Mouse (Mus musculus): ENCODE results near the gene Spdya. TPM values are rescaled to one million over a fixed set of nuclear protein-coding genes. Genes with fewer than 3 reads are reported as not detected.

Gene Spdya
- polyA plus RNA-seq, 1 experiment from 2014 or later, result 0.97 TPM

DNA sequence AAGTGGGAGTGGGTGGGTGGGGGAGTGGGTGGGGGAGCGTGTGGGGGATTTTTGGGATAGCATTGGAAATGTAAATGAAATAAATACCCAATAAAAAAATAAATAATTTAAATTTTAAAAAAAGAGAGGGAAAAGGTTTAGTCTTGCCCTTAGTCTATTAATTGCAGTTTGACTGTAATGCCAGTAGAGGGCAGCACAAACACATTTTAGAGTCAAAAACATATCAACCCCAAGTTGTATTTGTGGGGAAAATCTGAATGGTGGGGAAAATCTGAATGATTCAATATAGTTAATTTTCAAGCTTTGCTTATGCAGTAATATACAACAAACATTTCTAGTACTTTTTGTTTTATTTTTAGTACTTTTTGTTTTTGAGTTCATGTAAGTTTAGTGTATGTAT is 3.3 kb upstream of the Spdya start:
- WGBS, result 11% methylated on average over 1 of the region's 1 CpGs
- H3K27ac ChIP-seq (replicated peaks; ENCODE audit: low read depth, low read length), result no peak overlapping the region
- H3K9ac ChIP-seq (ENCODE audit: low read length), result no peak overlapping the region

DNA sequence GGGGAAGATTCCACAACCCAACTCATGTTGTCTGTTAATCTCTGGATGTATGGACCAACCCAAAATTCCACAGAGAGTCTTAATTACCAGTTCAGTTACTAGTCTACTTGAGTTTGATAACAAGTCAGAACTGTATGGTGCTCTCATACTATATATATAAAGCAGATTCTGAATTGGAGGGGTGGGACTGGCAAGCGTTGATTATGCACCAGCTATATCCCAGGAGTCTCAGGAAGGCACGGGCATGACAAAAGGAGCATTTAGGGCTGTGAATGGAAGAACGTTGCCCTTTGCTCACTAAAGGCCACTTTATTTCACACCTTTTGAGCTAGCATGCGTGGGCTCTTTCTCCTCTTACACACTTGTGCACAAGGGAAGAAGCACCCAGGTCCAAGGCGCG is 511 bp upstream of the Spdya start:
- peak overlapping the region; percentile 94 for H3K4me2 ChIP-seq (ENCODE audit: low read depth, severe bottlenecking)
- peak overlapping the region; percentile 65 for H3K4me3 ChIP-seq (ENCODE audit: low read depth, low read length)
- no peaks in the 10 kb centered on the region for H3K36me3 ChIP-seq (ENCODE audit: control insufficient read depth, insufficient read depth, low read length)
- H3K4me1 ChIP-seq (ENCODE audit: control insufficient read depth, insufficient read depth, low read length), result no peaks in the 10 kb centered on the region
- no peak overlapping the region for H3K27ac ChIP-seq (replicated peaks; ENCODE audit: low read depth, low read length)
- H3K9me3 ChIP-seq (ENCODE audit: control insufficient read depth, low read length), result no peaks in the 10 kb centered on the region
- DNase-seq (ENCODE audit: low spot score) (no peak), ATAC-seq (ENCODE audit: insufficient number of reproducible peaks, low FRiP score, low TSS enrichment, low read depth) (no peak)
- H3K27me3 ChIP-seq (ENCODE audit: control insufficient read depth, insufficient read depth, low read length), result peaks cover 7% of the 10 kb centered on the region; the same call in 1 of the 2 replicates
- WGBS, result 9% methylated on average over 6 of the region's 6 CpGs
- H3K9ac ChIP-seq (ENCODE audit: low read length), result peak overlapping the region; percentile 70; the same call in 1 of the 2 replicates

More for the DNA sequence above, 3.3 kb upstream of the Spdya start:
- Histone ChIP-seq H3K9me3 (ENCODE audit: control insufficient read depth, low read length) (no peaks in the 10 kb centered on the region), H3K27me3 (ENCODE audit: control insufficient read depth, insufficient read depth, low read length) (peaks cover 7% of the 10 kb centered on the region; the same call in 1 of the 2 replicates), H3K4me1 (ENCODE audit: control insufficient read depth, insufficient read depth, low read length) (no peaks in the 10 kb centered on the region), H3K36me3 (ENCODE audit: control insufficient read depth, insufficient read depth, low read length) (no peaks in the 10 kb centered on the region), H3K4me2 (ENCODE audit: low read depth, severe bottlenecking) (no peak overlapping the region), H3K4me3 (ENCODE audit: low read depth, low read length) (no peak overlapping the region)
- ATAC-seq (ENCODE audit: insufficient number of reproducible peaks, low FRiP score, low TSS enrichment, low read depth) (no peak), DNase-seq (ENCODE audit: low spot score) (no peak)

DNA sequence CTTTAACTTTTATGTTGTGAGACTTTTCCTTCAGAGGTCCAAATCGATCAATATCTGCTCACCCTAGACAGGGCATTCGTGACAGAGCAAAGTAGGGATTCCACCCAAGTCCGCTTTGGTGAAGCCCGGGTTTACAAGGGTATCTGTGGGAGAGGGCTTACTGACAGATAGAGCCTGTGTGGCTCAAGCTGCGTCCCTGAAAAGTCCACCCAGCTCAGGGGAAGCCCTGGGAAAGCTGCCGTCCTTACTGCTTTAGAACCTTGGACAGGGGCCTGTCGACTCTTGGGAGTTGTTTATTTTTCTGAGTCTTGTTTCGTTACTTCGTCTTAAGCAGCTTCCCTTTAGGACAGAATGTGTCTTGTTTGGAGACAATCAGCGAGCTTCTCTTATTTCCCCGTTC is 1.0 kb downstream of the Spdya start:
- H3K27ac ChIP-seq (replicated peaks; ENCODE audit: low read depth, low read length), result no peak overlapping the region
- peaks cover 7% of the 10 kb centered on the region; the same call in 1 of the 2 replicates for H3K27me3 ChIP-seq (ENCODE audit: control insufficient read depth, insufficient read depth, low read length)
- no peaks in the 10 kb centered on the region for H3K4me1 ChIP-seq (ENCODE audit: control insufficient read depth, insufficient read depth, low read length)
- DNase-seq (ENCODE audit: low spot score) (peak; percentile 35), ATAC-seq (ENCODE audit: insufficient number of reproducible peaks, low FRiP score, low TSS enrichment, low read depth) (no peak)
- no peak overlapping the region for H3K4me3 ChIP-seq (ENCODE audit: low read depth, low read length)
- H3K4me2 ChIP-seq (ENCODE audit: low read depth, severe bottlenecking), result peak overlapping the region; percentile 94; the same call in 1 of the 2 replicates
- no peaks in the 10 kb centered on the region for H3K9me3 ChIP-seq (ENCODE audit: control insufficient read depth, low read length)
- no peaks in the 10 kb centered on the region for H3K36me3 ChIP-seq (ENCODE audit: control insufficient read depth, insufficient read depth, low read length)
- no peak overlapping the region for H3K9ac ChIP-seq (ENCODE audit: low read length)
- 13% methylated on average over 11 of the region's 11 CpGs for WGBS

GRCm38 (mm10) chr17:71561631-71562030 is 9.8 kb downstream of the Spdya start:
- peak; percentile 39 for DNase-seq (ENCODE audit: low spot score)
- H3K27me3 ChIP-seq (ENCODE audit: control insufficient read depth, insufficient read depth, low read length), result no peaks in the 10 kb centered on the region
- H3K9me3 ChIP-seq (ENCODE audit: control insufficient read depth, low read length), result no peaks in the 10 kb centered on the region
- H3K4me1 ChIP-seq (ENCODE audit: control insufficient read depth, insufficient read depth, low read length), result no peaks in the 10 kb centered on the region
- H3K27ac ChIP-seq (replicated peaks; ENCODE audit: low read depth, low read length), result no peak overlapping the region
- ATAC-seq (ENCODE audit: insufficient number of reproducible peaks, low FRiP score, low TSS enrichment, low read depth), result no peak
- no peaks in the 10 kb centered on the region for H3K36me3 ChIP-seq (ENCODE audit: control insufficient read depth, insufficient read depth, low read length)
- H3K4me2 ChIP-seq (ENCODE audit: low read depth, severe bottlenecking), result no peak overlapping the region
- no peak overlapping the region for H3K4me3 ChIP-seq (ENCODE audit: low read depth, low read length)
- H3K9ac ChIP-seq (ENCODE audit: low read length), result no peak overlapping the region

- 97% methylated on average over 1 of the region's 1 CpGs for WGBS
- Histone ChIP-seq H3K4me1 (ENCODE audit: control insufficient read depth, insufficient read depth, low read length) (no peaks in the 10 kb centered on the region), H3K4me2 (ENCODE audit: low read depth, severe bottlenecking) (no peak overlapping the region), H3K27me3 (ENCODE audit: control insufficient read depth, insufficient read depth, low read length) (no peaks in the 10 kb centered on the region), H3K27ac (replicated peaks; ENCODE audit: low read depth, low read length) (no peak overlapping the region), H3K4me3 (ENCODE audit: low read depth, low read length) (no peak overlapping the region), H3K9ac (ENCODE audit: low read length) (no peak overlapping the region), H3K36me3 (ENCODE audit: control insufficient read depth, insufficient read depth, low read length) (no peaks in the 10 kb centered on the region), H3K9me3 (ENCODE audit: control insufficient read depth, low read length) (no peaks in the 10 kb centered on the region)
- no peak for ATAC-seq (ENCODE audit: insufficient number of reproducible peaks, low FRiP score, low TSS enrichment, low read depth)
- DNase-seq (ENCODE audit: low spot score), result no peak
These were observed 27.4 kb downstream of the Spdya start for GRCm38 (mm10) chr17:71579176-71579705.

DNA sequence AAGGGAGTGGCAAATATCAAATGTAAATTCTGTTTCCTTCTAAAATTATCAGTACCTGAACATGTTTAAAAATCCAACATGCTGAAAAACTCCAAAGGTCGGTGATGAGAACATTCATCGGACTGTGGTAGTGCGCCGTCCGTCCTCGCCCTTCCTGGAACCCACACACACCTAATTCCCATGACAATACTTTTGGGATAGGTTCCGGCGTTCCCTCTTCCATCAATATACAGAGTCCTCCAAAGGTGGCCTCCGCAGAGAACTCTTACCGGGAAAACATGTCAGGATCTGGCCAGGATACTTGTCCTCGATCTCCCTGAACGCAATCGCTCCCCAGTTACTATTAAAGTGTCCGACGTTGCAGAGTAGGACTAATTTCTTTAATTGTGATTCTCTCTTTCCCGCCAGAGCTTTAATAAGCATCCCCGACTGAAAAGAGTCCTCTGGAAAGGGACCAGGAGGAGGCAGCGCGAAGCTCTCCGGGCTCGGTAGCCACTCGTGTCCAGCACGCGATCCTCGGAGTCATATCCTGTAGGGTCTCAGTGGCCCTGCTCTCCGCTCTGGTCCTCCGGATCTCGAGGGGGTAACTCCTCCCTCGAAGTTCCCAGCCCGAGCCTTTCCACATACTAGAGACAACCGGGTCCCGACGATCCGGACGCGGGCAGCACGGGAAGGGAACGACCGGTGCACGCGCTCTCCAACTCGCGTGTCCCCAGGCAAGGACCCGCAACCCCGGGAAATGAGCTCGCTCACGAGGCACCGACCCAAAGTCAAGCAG is 46.2 kb downstream of the Spdya start:
- Histone ChIP-seq H3K9me3 (ENCODE audit: control insufficient read depth, low read length) (no peaks in the 10 kb centered on the region), H3K4me3 (ENCODE audit: low read depth, low read length) (peak overlapping the region; percentile 68), H3K27me3 (ENCODE audit: control insufficient read depth, insufficient read depth, low read length) (no peaks in the 10 kb centered on the region), H3K27ac (replicated peaks; ENCODE audit: low read depth, low read length) (no peak overlapping the region), H3K4me2 (ENCODE audit: low read depth, severe bottlenecking) (peak overlapping the region; percentile 59), H3K4me1 (ENCODE audit: control insufficient read depth, insufficient read depth, low read length) (no peaks in the 10 kb centered on the region), H3K9ac (ENCODE audit: low read length) (peak overlapping the region; percentile 56; the same call in 1 of the 2 replicates), H3K36me3 (ENCODE audit: control insufficient read depth, insufficient read depth, low read length) (no peaks in the 10 kb centered on the region; the same call in 1 of the 2 replicates)
- under 1% methylated on average over 48 of the region's 48 CpGs for WGBS
- ATAC-seq (ENCODE audit: insufficient number of reproducible peaks, low FRiP score, low TSS enrichment, low read depth) (peak; percentile 63; the same call in 1 of the 2 replicates), DNase-seq (ENCODE audit: low spot score) (no peak)

GRCm38 (mm10) chr17:71598659-71599554 is 47.0 kb downstream of the Spdya start:
- Histone ChIP-seq H3K4me1 (ENCODE audit: control insufficient read depth, insufficient read depth, low read length) (no peaks in the 10 kb centered on the region), H3K4me2 (ENCODE audit: low read depth, severe bottlenecking) (peak overlapping the region; percentile 59), H3K9ac (ENCODE audit: low read length) (peak overlapping the region; percentile 63), H3K27me3 (ENCODE audit: control insufficient read depth, insufficient read depth, low read length) (no peaks in the 10 kb centered on the region), H3K4me3 (ENCODE audit: low read depth, low read length) (peak overlapping the region; percentile 68), H3K36me3 (ENCODE audit: control insufficient read depth, insufficient read depth, low read length) (no peaks in the 10 kb centered on the region), H3K9me3 (ENCODE audit: control insufficient read depth, low read length) (no peaks in the 10 kb centered on the region), H3K27ac (replicated peaks; ENCODE audit: low read depth, low read length) (no peak overlapping the region; the same call in 1 of the 2 replicates)
- DNase-seq (ENCODE audit: low spot score) (peak; percentile 96), ATAC-seq (ENCODE audit: insufficient number of reproducible peaks, low FRiP score, low TSS enrichment, low read depth) (peak; percentile 98)
- 5% methylated on average over 42 of the region's 42 CpGs for WGBS

Data from limb, embryonic 11.5 days (tissue).